Mouse (Mus musculus) neutrophil, adult 5-6 weeks (primary cell): Measurements from ENCODE around the gene Pdia3. TPM values are rescaled to one million over a fixed set of nuclear protein-coding genes. Genes with fewer than 3 reads are reported as not detected.

ENCODE experiments used
- ATAC-seq: fragments of 151-379, 151-347 bp; 2 replicates; pipeline ENCODE4 v1.8.0; 2017; ENCODE audit warnings: mild to moderate bottlenecking, moderate TSS enrichment; ENCODE audit not compliant: insufficient number of reproducible peaks, poor library complexity, low FRiP score, severe bottlenecking; ENCODE audit errors: extremely low read depth
- total RNA-seq: library from RNA; stranded (forward); fragments of 200-1000 nt; gene quantifications from 2 replicates; pipeline ENCODE4 v1.2.3, GENCODE M21; 2017

Pdia3 gene
- total RNA-seq, 1 experiment from 2014 or later: 81.0 TPM

- ATAC-seq: no peak
Observed at GRCm38 (mm10) chr2:121440834-121441605, 27.4 kb downstream of the Pdia3 start.

DNA sequence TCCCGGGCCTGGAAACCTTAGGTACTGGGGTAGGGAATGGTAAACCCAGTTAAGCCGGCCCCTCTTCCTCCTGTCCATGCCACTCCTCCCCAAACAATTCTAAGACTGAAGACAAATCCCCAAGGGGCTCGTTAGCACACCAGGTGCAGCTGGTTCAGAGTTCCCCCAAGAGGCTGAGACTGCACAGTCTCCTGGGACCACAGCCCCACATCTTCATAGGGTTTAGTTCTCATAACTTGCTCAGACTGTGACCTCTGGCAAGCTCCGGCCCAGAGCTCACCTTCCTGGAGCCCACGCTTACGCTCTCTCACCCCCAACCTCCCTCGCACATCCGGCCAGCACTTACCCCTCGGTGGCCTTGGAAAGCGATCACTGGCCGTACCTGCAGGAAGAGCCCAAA is 28.2 kb downstream of the Pdia3 start:
- peak; percentile 70 for ATAC-seq

- ATAC-seq: peak; percentile 93
Observed at GRCm38 (mm10) chr2:121442259-121443067, 28.9 kb downstream of the Pdia3 start.

- no peak for ATAC-seq
Observed at GRCm38 (mm10) chr2:121443068-121443349, 29.4 kb downstream of the Pdia3 start.

DNA sequence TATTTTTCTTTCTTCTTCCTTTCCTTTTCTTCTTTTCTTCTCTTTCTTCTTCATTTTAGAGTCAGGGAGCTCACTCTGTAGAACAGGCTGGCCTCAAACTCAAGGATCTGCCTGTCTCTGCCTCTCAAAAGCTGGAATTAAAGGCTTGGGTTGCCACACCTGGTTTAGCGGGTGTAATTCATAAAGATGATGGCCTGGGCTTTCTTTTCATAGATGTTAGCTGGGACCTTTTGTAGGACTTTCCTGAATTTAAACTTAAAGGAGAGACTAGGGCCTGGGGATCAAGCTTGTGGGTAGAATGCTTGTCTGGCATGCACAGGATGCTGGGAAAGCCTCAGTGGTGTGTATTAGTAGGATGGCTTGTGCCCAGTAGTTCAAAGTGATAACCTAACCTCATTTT is 30.6 kb downstream of the Pdia3 start, which contains the start of gene Ell3:
Ell3 (minus strand) TSS at position 101 of the 400 bp plus-strand sequence.
- ATAC-seq: no peak

DNA sequence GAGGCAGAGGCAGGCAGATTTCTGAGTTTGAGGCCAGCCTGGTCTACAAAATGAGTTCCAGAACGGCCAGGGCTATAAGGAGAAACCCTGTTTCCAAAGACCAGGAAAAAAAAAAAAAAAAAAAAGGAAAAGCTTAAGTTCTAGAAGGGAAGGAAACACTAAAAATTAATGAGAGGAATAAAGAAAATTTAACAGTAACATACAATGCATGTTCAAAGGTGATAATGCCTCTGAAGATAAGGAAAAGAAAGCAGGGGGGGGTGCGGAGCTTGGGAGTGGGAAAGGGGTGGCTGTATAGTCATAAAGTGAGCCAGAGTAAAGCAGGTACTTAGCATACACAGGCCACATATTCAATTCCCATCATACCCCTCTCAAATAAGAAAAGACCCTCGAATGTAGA is 31.5 kb downstream of the Pdia3 start:
- ATAC-seq: no peak

DNA sequence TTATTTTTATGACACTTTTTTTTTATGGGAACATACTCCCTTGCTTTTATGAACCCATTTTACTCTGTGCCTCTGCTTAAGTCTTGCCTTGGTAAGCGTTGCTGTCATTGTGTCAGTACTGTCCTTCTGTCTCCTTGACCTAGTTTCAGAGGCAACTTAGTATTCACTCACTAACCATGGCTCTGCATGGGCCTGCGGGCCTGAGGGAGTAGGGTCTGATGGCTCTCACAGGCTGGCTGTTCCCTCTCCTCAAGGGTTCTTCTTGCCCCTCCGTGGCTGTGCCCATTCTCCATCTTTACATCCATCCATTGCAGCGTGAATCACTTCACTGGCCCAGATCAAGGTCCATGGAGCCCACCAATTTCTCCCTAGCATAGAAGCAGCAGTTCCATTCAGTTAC is 32.9 kb downstream of the Pdia3 start:
- ATAC-seq: no peak

- ATAC-seq: no peak
Observed at GRCm38 (mm10) chr2:121447006-121447405, 33.4 kb downstream of the Pdia3 start.

DNA sequence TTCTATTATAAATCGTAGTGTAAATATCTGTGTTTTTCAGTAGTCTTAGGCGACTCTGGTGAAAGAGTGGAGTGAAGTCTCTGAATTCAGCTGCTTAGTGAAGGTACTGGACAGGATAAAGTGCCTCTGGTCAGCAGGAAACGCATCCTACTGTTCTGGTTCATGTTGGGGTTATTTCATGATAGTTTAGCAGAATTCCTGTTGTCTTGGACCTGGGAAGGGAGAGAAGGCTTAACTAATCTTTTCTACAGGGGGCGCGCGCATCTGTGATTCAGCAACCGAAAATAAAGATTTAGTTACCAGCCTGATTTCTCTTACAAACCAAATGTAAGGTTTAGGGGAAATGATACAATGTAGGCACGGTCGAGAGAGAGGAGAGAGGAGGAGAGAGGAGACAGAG is 34.6 kb downstream of the Pdia3 start:
- no peak for ATAC-seq

DNA sequence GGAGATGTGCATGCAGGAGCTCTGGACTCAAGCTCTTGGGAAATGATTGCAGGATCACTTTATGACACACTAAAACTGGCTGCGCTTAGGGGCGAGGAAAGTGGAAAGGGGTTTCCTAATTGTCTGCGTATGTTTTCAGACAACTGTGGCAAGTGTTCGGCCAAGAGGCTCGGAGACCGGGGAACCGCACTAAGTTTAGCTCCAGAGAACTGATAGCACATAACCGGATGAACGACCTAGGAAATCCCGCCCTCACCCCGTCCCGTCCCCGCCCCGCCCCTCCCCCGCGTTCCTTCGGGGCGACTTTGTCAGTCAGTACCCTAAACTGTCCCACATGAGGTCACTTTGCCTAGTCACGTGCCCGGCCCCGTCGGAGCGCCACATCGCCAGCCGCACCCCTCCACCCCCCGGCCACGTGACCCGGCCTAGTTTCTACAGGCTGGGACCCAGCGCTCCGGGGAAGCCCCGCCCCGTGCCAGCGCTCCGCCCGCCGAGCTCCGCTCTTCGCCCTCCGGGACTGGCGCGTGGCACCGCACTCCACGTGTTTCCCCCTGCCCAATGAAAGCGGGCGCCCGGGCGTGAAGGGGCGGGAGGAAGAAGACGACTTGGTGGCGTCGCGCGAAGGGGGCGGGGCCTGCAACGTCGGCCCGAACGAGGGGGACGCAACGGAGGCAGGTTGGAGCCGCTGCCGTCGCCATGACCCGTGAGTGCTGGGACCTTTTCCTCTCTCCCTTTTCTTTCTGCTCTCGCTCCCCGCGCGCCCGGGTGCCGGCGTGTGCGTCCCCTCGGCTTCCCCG is 35.4 kb downstream of the Pdia3 start, which contains the start of gene Serf2:
Serf2 (plus strand) TSS at position 457 of the 797 bp plus-strand sequence.
- ATAC-seq: peak; percentile 90

GRCm38 (mm10) chr2:121449545-121450011 is 36.0 kb downstream of the Pdia3 start:
- no peak for ATAC-seq

DNA sequence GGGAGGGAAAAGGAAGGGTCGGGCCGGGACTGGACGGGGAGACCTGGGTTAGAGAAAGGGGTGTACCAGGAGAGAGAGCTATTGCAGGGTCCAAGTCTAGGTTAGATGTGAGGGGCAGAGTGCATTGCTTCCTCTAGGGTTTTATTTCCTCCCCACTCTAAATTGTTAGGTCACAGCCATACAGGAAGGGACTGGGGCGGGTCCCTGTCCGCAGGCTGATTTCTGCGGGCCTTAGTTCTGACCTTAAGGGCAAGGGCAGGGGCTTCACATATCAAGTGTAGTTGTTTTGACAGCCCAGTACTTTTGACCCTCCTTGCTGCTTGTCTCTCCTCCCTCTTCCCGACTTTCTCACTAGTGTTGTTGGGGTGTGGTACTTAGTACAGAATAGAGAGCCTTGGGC is 36.5 kb downstream of the Pdia3 start:
- ATAC-seq: no peak

DNA sequence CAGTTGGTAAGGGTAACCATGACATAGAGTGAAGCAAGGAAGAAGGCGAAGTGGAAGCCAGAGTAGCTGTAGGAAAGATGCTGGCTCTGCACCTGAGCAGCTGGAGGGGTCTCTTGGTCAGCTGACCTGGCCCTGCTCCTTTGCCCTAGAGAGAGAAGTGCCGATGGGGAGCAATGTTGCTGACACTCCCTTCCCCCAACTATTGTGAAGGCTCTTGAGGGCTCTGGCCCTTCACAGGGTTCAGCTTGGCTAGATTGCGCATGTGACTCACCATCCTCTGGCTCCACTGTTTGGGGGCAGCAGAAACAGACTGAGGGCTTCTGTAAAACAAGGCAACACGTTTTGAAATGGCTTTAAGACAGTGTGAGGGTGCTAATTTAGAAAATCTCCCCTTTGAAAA is 38.8 kb downstream of the Pdia3 start:
- ATAC-seq: no peak

GRCm38 (mm10) chr2:121452990-121453389 is 39.4 kb downstream of the Pdia3 start, which contains the start of gene Hypk:
TSS of gene Hypk (plus strand) at chr2:121453290.
- no peak for ATAC-seq

GRCm38 (mm10) chr2:121453917-121454316 is 40.3 kb downstream of the Pdia3 start:
- no peak for ATAC-seq

- ATAC-seq: no peak
Observed at GRCm38 (mm10) chr2:121455534-121455933, 42.0 kb downstream of the Pdia3 start.

GRCm38 (mm10) chr2:121456692-121457642 is 43.4 kb downstream of the Pdia3 start, which contains the start of gene Serinc4:
TSS of gene Serinc4 (minus strand) at chr2:121456781.
- peak; percentile 98 for ATAC-seq

DNA sequence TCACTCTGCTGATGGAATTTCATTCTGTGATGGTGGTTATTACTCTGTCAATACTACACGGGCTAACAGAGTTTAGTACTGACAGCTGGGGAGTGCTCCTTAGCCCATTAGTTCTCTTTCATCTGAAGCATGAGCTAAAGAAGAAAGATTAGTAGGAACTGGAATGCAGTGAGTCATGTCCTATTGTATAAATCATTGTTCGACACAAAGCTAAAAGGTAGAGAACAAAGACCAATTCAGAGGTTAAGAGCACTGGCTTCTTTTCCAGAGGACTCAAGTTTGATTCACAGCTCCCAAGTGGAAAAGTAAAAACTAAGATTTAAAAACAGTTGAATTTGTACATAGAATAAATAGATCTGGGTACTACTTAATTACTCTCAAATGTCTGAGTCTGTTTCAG is 46.5 kb downstream of the Pdia3 start:
- ATAC-seq: no peak
